Mouse (Mus musculus): Measurements from ENCODE around the gene Prph2. TPM values are rescaled to one million over a fixed set of nuclear protein-coding genes. Genes with fewer than 3 reads are reported as not detected.
A peak's percentile ranks its signal among the peaks of the same experiment; 100 is the strongest.

The Prph2 gene
- polyA plus RNA-seq, 1 experiment, result not detected

- H3K4me1 ChIP-seq (ENCODE audit: control insufficient read depth, insufficient read depth, low read length), result peaks cover 4% of the 10 kb centered on the region; the same call in 1 of the 2 replicates
- TF ChIP-seq CTCF (IDR thresholded peaks at IDR 0.05; ENCODE audit: borderline replicate concordance, insufficient read depth, low read length) (no peak), POLR2A (IDR thresholded peaks at IDR 0.05; ENCODE audit: low read depth, low read length) (peak; percentile 98)
- peak within 1 kb of the TSS; percentile 89 for H3K4me3 ChIP-seq (ENCODE audit: insufficient read depth, low read length)
- peak within 1 kb of the TSS; percentile 97 for H3K27ac ChIP-seq (ENCODE audit: insufficient read depth, low read length)
These were observed 20.0 kb upstream of the Prph2 start, which contains the start of gene Tbcc for GRCm38 (mm10) chr17:46890116-46890815. Gene Tbcc (plus strand): TSS chr17:46890684.

GRCm38 (mm10) chr17:46890843-46891594, 19.2 kb upstream of the Prph2 start:
- peak overlapping the region; percentile 81 for H3K27ac ChIP-seq (ENCODE audit: insufficient read depth, low read length)
- peak overlapping the region; percentile 81 for H3K4me3 ChIP-seq (ENCODE audit: insufficient read depth, low read length)
- peaks cover 4% of the 10 kb centered on the region; the same call in 1 of the 2 replicates for H3K4me1 ChIP-seq (ENCODE audit: control insufficient read depth, insufficient read depth, low read length)
- TF ChIP-seq CTCF (IDR thresholded peaks at IDR 0.05; ENCODE audit: borderline replicate concordance, insufficient read depth, low read length) (no peak), POLR2A (IDR thresholded peaks at IDR 0.05; ENCODE audit: low read depth, low read length) (no peak)

GRCm38 (mm10) chr17:46895426-46895825, 14.8 kb upstream of the Prph2 start:
- TF ChIP-seq POLR2A (IDR thresholded peaks at IDR 0.05; ENCODE audit: low read depth, low read length), result no peak
- no peak for TF ChIP-seq CTCF (IDR thresholded peaks at IDR 0.05; ENCODE audit: borderline replicate concordance, insufficient read depth, low read length)
- Histone ChIP-seq H3K4me3 (ENCODE audit: insufficient read depth, low read length) (no peak overlapping the region), H3K27ac (ENCODE audit: insufficient read depth, low read length) (no peak overlapping the region), H3K4me1 (ENCODE audit: control insufficient read depth, insufficient read depth, low read length) (peaks cover 8% of the 10 kb centered on the region)

- peaks cover 8% of the 10 kb centered on the region for H3K4me1 ChIP-seq (ENCODE audit: control insufficient read depth, insufficient read depth, low read length)
- H3K27ac ChIP-seq (ENCODE audit: insufficient read depth, low read length), result no peak overlapping the region
- H3K4me3 ChIP-seq (ENCODE audit: insufficient read depth, low read length), result no peak overlapping the region
- TF ChIP-seq CTCF (IDR thresholded peaks at IDR 0.05; ENCODE audit: borderline replicate concordance, insufficient read depth, low read length) (no peak), POLR2A (IDR thresholded peaks at IDR 0.05; ENCODE audit: low read depth, low read length) (no peak)
These were observed 12.9 kb upstream of the Prph2 start for GRCm38 (mm10) chr17:46897221-46897950.

- TF ChIP-seq POLR2A (IDR thresholded peaks at IDR 0.05; ENCODE audit: low read depth, low read length), result no peak
- TF ChIP-seq CTCF (IDR thresholded peaks at IDR 0.05; ENCODE audit: borderline replicate concordance, insufficient read depth, low read length), result no peak
- no peak overlapping the region for H3K4me3 ChIP-seq (ENCODE audit: insufficient read depth, low read length)
- peaks cover 5% of the 10 kb centered on the region; the same call in 1 of the 2 replicates for H3K4me1 ChIP-seq (ENCODE audit: control insufficient read depth, insufficient read depth, low read length)
- no peak overlapping the region for H3K27ac ChIP-seq (ENCODE audit: insufficient read depth, low read length)
These were observed 9.3 kb upstream of the Prph2 start for GRCm38 (mm10) chr17:46900941-46901340.

- no peak overlapping the region for H3K4me3 ChIP-seq (ENCODE audit: insufficient read depth, low read length)
- no peak overlapping the region for H3K27ac ChIP-seq (ENCODE audit: insufficient read depth, low read length)
- no peak for TF ChIP-seq POLR2A (IDR thresholded peaks at IDR 0.05; ENCODE audit: low read depth, low read length)
- peak; percentile 83; the same call in 1 of the 2 replicates for TF ChIP-seq CTCF (IDR thresholded peaks at IDR 0.05; ENCODE audit: borderline replicate concordance, insufficient read depth, low read length)
- H3K4me1 ChIP-seq (ENCODE audit: control insufficient read depth, insufficient read depth, low read length), result no peaks in the 10 kb centered on the region
These were observed 6.3 kb upstream of the Prph2 start for GRCm38 (mm10) chr17:46903876-46904490.

GRCm38 (mm10) chr17:46912331-46912730, 2.1 kb downstream of the Prph2 start:
- TF ChIP-seq CTCF (IDR thresholded peaks at IDR 0.05; ENCODE audit: borderline replicate concordance, insufficient read depth, low read length), result no peak
- no peak for TF ChIP-seq POLR2A (IDR thresholded peaks at IDR 0.05; ENCODE audit: low read depth, low read length)
- Histone ChIP-seq H3K27ac (ENCODE audit: insufficient read depth, low read length) (no peak overlapping the region), H3K4me1 (ENCODE audit: control insufficient read depth, insufficient read depth, low read length) (no peaks in the 10 kb centered on the region), H3K4me3 (ENCODE audit: insufficient read depth, low read length) (no peak overlapping the region)

GRCm38 (mm10) chr17:46915129-46915528, 4.9 kb downstream of the Prph2 start:
- H3K4me3 ChIP-seq (ENCODE audit: insufficient read depth, low read length), result no peak overlapping the region
- TF ChIP-seq CTCF (IDR thresholded peaks at IDR 0.05; ENCODE audit: borderline replicate concordance, insufficient read depth, low read length), result no peak
- TF ChIP-seq POLR2A (IDR thresholded peaks at IDR 0.05; ENCODE audit: low read depth, low read length), result no peak
- H3K27ac ChIP-seq (ENCODE audit: insufficient read depth, low read length), result no peak overlapping the region
- no peaks in the 10 kb centered on the region for H3K4me1 ChIP-seq (ENCODE audit: control insufficient read depth, insufficient read depth, low read length)

GRCm38 (mm10) chr17:46918951-46919350, 8.7 kb downstream of the Prph2 start:
- Histone ChIP-seq H3K4me3 (ENCODE audit: insufficient read depth, low read length) (no peak overlapping the region), H3K27ac (ENCODE audit: insufficient read depth, low read length) (no peak overlapping the region), H3K4me1 (ENCODE audit: control insufficient read depth, insufficient read depth, low read length) (no peaks in the 10 kb centered on the region)
- TF ChIP-seq CTCF (IDR thresholded peaks at IDR 0.05; ENCODE audit: borderline replicate concordance, insufficient read depth, low read length) (no peak), POLR2A (IDR thresholded peaks at IDR 0.05; ENCODE audit: low read depth, low read length) (no peak)

Data from embryonic fibroblast, embryonic 13.5 days (primary cell).